Mouse (Mus musculus): Measurements from ENCODE around the gene Olfr419. TPM values are rescaled to one million over a fixed set of nuclear protein-coding genes. Genes with fewer than 3 reads are reported as not detected.

The Olfr419 gene
- polyA plus RNA-seq (2015; fragmentation: Nextera tagmentation; extraction: Ambion mirVana): 0.46 and 0.53 TPM in 2 replicates

DNA sequence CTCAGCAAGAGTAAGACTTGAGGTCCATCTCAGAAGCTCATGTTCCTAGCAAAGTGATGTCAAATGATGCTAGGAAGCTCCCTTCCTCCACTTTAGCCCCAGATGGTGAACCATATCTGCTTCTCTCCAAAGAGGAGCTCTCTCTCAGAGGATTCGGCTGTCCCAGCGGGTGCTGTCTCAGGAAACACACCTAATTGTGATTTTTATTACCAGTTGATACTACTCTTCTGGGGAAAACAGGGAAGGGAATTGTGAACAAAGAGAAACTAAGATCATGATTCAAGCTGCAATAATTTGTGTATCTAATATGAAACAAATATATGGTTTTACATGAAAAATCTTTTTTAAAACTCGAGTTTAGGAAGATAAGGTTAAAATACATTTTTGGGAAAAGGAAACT is at the start of gene Olfr419:
TSS of gene Olfr419 (minus strand) at position 101 of the 400 bp plus-strand sequence.
- no peaks in the 10 kb centered on the region for H3K9me3 ChIP-seq (replicated peaks)
- no peak within 1 kb of the TSS for H3K9ac ChIP-seq
- H3K4me3 ChIP-seq (replicated peaks): no peak within 1 kb of the TSS
- H3K4me1 ChIP-seq: no peaks in the 10 kb centered on the region
- no peak for ATAC-seq (ENCODE audit: insufficient number of reproducible peaks, low FRiP score, low TSS enrichment, low read depth)
- no peak within 1 kb of the TSS for H3K4me2 ChIP-seq (replicated peaks)
- no peaks in the 10 kb centered on the region for H3K27me3 ChIP-seq
- 66% methylated on average over 3 of the region's 3 CpGs for WGBS
- H3K27ac ChIP-seq (replicated peaks): no peak within 1 kb of the TSS
- no peaks in the 10 kb centered on the region for H3K36me3 ChIP-seq

DNA sequence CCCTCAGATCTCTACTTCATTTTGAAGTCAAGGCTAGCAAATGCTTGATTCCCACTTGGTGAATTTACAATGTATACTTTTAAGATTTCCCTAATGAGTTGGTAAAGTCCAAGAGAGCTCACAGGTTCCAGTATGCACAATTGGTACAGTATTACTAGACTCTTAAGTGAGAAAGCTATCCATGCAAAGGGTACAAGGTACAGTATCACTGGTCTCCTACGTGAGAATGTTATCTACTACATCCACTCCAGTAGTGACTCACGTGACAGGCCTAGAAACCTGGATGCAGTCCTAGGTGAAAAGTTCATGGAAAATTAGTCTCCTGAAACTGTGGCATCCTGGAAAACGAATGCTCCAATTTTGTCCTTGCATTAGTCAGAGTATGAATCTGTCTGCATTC is 18.8 kb upstream of the Olfr419 start:
- Histone ChIP-seq H3K27ac (replicated peaks) (no peak overlapping the region), H3K36me3 (no peaks in the 10 kb centered on the region), H3K9ac (no peak overlapping the region), H3K27me3 (no peaks in the 10 kb centered on the region), H3K9me3 (replicated peaks) (no peaks in the 10 kb centered on the region), H3K4me3 (replicated peaks) (no peak overlapping the region), H3K4me2 (replicated peaks) (no peak overlapping the region), H3K4me1 (no peaks in the 10 kb centered on the region)
- WGBS: 79% methylated on average over 3 of the region's 3 CpGs
- no peak for ATAC-seq (ENCODE audit: insufficient number of reproducible peaks, low FRiP score, low TSS enrichment, low read depth)

DNA sequence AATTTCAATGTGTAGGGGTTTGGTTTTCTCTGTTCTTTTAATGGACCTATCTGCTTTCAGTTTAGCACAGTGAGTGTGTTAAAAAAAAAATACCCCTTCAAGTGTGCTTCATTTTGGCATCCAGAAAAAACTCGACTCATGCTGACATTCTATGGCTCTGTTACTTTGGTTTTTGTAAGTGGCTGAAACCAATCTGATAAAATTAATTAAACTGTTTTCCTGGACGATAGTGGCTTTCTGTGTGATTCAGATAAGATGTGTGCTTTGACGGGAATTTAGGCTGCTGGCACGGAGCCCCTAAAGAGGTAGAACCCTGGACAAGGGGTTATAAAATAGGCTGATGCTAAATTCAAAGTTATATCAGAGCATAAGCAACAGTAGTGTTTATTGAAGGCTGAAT is 17.3 kb upstream of the Olfr419 start:
- no peak overlapping the region for H3K27ac ChIP-seq (replicated peaks)
- no peak overlapping the region for H3K9ac ChIP-seq
- no peaks in the 10 kb centered on the region for H3K36me3 ChIP-seq
- H3K4me1 ChIP-seq: no peaks in the 10 kb centered on the region
- no peaks in the 10 kb centered on the region for H3K27me3 ChIP-seq
- H3K4me2 ChIP-seq (replicated peaks): no peak overlapping the region
- ATAC-seq (ENCODE audit: insufficient number of reproducible peaks, low FRiP score, low TSS enrichment, low read depth): no peak
- no peak overlapping the region for H3K4me3 ChIP-seq (replicated peaks)
- 72% methylated on average over 4 of the region's 4 CpGs for WGBS
- no peaks in the 10 kb centered on the region for H3K9me3 ChIP-seq (replicated peaks)

DNA sequence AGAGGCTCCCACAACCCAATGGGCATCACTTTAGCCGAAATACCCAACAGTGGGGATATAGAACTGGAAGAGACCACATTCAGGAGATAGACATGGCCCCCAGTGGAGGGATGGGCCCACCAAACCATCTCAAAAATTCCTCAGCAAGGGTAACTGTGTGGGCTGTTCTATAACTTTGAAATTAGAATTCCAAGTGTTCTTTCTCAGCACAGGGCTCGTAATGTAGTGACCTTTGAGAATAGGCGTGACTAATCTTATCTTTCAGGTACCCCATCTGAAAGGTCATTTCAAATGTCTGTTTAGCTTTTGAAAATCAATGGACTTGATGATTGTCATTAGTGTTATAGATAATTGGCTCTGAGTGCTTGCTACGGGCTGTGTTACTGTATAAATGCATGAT is 16.0 kb upstream of the Olfr419 start:
- no peaks in the 10 kb centered on the region for H3K9me3 ChIP-seq (replicated peaks)
- no peaks in the 10 kb centered on the region for H3K36me3 ChIP-seq
- H3K27me3 ChIP-seq: no peaks in the 10 kb centered on the region
- ATAC-seq (ENCODE audit: insufficient number of reproducible peaks, low FRiP score, low TSS enrichment, low read depth): no peak
- H3K9ac ChIP-seq: no peak overlapping the region
- 80% methylated on average over 4 of the region's 4 CpGs for WGBS
- no peak overlapping the region for H3K4me3 ChIP-seq (replicated peaks)
- no peaks in the 10 kb centered on the region for H3K4me1 ChIP-seq
- no peak overlapping the region for H3K27ac ChIP-seq (replicated peaks)
- H3K4me2 ChIP-seq (replicated peaks): no peak overlapping the region

DNA sequence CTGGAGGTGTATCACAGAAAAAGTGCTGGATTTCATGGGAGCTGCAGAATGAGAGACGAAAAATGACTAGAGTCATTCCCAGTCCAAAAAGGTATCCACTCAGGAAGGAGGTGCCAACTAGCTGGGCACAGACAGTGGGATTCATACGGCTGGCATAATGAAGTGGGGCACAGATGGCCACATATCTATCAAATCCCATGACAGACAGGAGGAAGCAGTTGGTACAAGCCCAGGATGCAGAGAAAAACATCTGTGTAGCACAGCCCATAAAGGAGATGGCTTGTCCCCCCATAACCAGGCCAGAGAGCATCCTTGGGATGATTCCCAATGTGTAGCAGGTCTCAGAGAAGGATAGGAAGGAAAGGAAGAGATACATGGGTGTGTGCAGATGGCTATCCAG is 1.5 kb downstream of the Olfr419 start:
- no peaks in the 10 kb centered on the region for H3K4me1 ChIP-seq
- H3K4me3 ChIP-seq (replicated peaks): no peak overlapping the region
- no peaks in the 10 kb centered on the region for H3K9me3 ChIP-seq (replicated peaks)
- whole genome bisulfite sequencing: 85% methylated on average over 2 of the region's 2 CpGs
- ATAC-seq (ENCODE audit: insufficient number of reproducible peaks, low FRiP score, low TSS enrichment, low read depth): no peak
- no peak overlapping the region for H3K27ac ChIP-seq (replicated peaks)
- H3K27me3 ChIP-seq: no peaks in the 10 kb centered on the region
- no peak overlapping the region for H3K4me2 ChIP-seq (replicated peaks)
- no peak overlapping the region for H3K9ac ChIP-seq
- H3K36me3 ChIP-seq: no peaks in the 10 kb centered on the region

DNA sequence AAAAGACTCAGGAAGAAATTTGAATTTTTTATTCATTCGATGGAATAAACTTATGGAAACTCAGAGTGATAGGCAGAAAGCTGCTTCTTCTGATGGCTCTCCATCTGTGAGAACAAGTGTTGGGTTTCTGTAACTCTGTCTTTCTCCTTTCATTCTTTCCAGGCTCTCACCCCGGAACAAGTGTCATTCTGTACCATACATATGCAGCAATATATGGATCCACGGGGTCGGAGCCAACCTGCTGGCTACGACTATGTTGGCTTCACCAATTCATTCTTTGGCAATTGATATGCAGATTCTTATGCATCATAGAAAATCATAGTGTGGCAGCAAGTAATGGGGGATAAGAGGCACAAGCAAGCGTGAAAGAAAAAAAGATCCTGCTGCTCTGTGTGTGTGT is 4.7 kb downstream of the Olfr419 start:
- Histone ChIP-seq H3K36me3 (no peaks in the 10 kb centered on the region), H3K4me1 (no peaks in the 10 kb centered on the region), H3K9ac (no peak overlapping the region), H3K9me3 (replicated peaks) (no peaks in the 10 kb centered on the region), H3K4me2 (replicated peaks) (no peak overlapping the region), H3K4me3 (replicated peaks) (no peak overlapping the region), H3K27me3 (no peaks in the 10 kb centered on the region), H3K27ac (replicated peaks) (no peak overlapping the region)
- 85% methylated on average over 6 of the region's 6 CpGs for WGBS
- no peak for ATAC-seq (ENCODE audit: insufficient number of reproducible peaks, low FRiP score, low TSS enrichment, low read depth)

DNA sequence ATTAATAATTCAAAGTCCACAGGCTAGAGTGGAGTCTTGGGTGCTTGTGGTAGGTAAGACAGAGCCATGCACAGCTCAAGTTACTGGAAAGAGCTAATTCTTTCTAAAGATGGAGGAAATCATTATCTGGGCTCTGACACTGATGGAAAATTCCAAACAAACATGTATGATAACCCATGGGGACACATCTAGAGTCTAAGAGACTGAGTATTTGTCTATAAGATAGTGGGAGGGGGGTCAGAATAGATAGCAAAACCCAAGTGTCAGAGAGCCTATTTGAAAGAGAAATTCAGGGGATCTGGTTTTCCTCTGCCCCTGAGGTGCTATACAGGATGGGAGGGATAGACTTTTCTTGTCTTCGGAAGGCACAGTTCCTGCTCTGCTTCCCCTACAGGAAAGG is 5.8 kb downstream of the Olfr419 start:
- no peak overlapping the region for H3K27ac ChIP-seq (replicated peaks)
- no peaks in the 10 kb centered on the region for H3K4me1 ChIP-seq
- no peak for ATAC-seq (ENCODE audit: insufficient number of reproducible peaks, low FRiP score, low TSS enrichment, low read depth)
- no peaks in the 10 kb centered on the region for H3K36me3 ChIP-seq
- WGBS: 87% methylated on average over 1 of the region's 1 CpGs
- H3K4me2 ChIP-seq (replicated peaks): no peak overlapping the region
- H3K4me3 ChIP-seq (replicated peaks): no peak overlapping the region
- no peaks in the 10 kb centered on the region for H3K27me3 ChIP-seq
- no peaks in the 10 kb centered on the region for H3K9me3 ChIP-seq (replicated peaks)
- H3K9ac ChIP-seq: no peak overlapping the region

DNA sequence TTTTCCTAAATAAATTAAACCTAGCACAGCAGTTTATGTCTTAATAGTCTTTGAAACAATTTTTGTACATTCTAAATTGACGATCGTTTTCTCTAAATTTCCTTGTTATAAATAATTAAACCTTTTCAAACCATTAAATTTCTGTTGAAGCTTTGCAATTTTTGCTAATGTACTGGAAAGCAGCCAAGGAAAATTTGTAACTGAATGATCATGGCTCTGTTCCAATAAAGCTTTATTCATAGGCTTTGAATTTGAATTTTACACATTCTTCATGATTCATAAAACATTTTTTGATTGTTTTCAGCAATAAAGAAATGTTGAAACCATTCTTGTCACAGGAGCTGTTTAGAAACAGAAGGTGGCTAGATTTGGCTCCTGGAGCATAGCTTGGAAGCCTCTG is 7.2 kb downstream of the Olfr419 start:
- H3K27me3 ChIP-seq: no peaks in the 10 kb centered on the region
- 79% methylated on average over 2 of the region's 2 CpGs for WGBS
- H3K27ac ChIP-seq (replicated peaks): no peak overlapping the region
- no peak overlapping the region for H3K4me3 ChIP-seq (replicated peaks)
- ATAC-seq (ENCODE audit: insufficient number of reproducible peaks, low FRiP score, low TSS enrichment, low read depth): no peak
- H3K36me3 ChIP-seq: no peaks in the 10 kb centered on the region
- H3K9ac ChIP-seq: no peak overlapping the region
- H3K4me2 ChIP-seq (replicated peaks): no peak overlapping the region
- H3K9me3 ChIP-seq (replicated peaks): no peaks in the 10 kb centered on the region
- H3K4me1 ChIP-seq: no peaks in the 10 kb centered on the region

DNA sequence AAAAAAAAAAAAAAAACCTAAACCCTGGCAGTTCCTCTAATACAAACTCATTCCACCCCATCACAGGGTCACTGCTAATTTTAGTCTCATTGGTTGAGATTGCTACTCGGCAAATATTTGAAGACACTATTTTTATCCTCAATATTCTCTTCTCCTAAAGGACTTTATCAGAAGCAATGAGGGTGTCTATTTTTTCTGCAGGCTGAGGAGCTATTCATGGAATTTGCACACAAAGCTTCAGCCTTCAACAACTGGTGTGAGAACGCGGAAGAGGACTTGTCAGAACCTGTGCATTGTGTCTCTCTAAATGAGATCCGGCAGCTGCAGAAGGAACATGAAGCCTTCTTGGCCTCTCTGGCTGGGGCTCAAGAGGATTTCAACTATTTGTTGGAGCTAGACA is 11.9 kb downstream of the Olfr419 start:
- no peak overlapping the region for H3K9ac ChIP-seq
- whole genome bisulfite sequencing: 75% methylated on average over 4 of the region's 4 CpGs
- no peaks in the 10 kb centered on the region for H3K4me1 ChIP-seq
- no peaks in the 10 kb centered on the region for H3K27me3 ChIP-seq
- H3K4me2 ChIP-seq (replicated peaks): no peak overlapping the region
- ATAC-seq (ENCODE audit: insufficient number of reproducible peaks, low FRiP score, low TSS enrichment, low read depth): no peak
- no peak overlapping the region for H3K4me3 ChIP-seq (replicated peaks)
- no peaks in the 10 kb centered on the region for H3K9me3 ChIP-seq (replicated peaks)
- H3K27ac ChIP-seq (replicated peaks): no peak overlapping the region
- H3K36me3 ChIP-seq: no peaks in the 10 kb centered on the region

DNA sequence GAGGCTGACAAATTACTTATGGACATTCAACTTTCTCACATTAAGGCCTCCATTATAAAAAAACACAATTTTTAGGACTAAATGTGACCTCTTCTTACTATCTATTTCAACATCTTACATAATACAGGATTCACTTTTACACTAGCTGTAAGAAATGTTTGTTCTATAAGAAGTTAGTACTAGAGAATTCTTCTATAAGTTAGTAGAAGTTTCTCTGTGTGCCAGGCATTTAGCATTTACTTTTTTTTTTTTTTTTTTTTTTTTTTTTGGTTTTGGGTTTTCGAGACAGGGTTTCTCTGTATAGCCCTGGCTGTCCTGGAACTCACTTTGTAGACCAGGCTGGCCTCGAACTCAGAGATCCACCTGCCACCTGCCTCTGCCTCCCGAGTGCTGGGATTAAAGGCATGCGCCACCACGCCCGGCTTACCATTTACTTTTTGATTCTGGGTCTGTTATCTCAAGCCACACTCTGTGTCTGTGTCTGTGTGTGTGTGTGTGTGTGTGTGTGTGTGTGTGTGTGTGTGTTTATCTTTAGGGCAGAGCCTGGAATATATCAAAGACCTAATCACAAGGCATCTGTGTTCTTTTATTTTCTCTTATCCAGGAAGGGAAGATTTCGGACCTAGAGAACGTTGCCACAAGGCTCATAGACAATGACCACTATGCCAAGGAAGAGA is 35.2 kb downstream of the Olfr419 start:
- H3K9me3 ChIP-seq (replicated peaks): no peaks in the 10 kb centered on the region
- H3K4me1 ChIP-seq: no peaks in the 10 kb centered on the region
- no peak overlapping the region for H3K27ac ChIP-seq (replicated peaks)
- no peaks in the 10 kb centered on the region for H3K36me3 ChIP-seq
- H3K4me2 ChIP-seq (replicated peaks): no peak overlapping the region
- no peak overlapping the region for H3K9ac ChIP-seq
- H3K27me3 ChIP-seq: no peaks in the 10 kb centered on the region
- WGBS: 87% methylated on average over 8 of the region's 8 CpGs
- ATAC-seq (ENCODE audit: insufficient number of reproducible peaks, low FRiP score, low TSS enrichment, low read depth): no peak
- no peak overlapping the region for H3K4me3 ChIP-seq (replicated peaks)

DNA sequence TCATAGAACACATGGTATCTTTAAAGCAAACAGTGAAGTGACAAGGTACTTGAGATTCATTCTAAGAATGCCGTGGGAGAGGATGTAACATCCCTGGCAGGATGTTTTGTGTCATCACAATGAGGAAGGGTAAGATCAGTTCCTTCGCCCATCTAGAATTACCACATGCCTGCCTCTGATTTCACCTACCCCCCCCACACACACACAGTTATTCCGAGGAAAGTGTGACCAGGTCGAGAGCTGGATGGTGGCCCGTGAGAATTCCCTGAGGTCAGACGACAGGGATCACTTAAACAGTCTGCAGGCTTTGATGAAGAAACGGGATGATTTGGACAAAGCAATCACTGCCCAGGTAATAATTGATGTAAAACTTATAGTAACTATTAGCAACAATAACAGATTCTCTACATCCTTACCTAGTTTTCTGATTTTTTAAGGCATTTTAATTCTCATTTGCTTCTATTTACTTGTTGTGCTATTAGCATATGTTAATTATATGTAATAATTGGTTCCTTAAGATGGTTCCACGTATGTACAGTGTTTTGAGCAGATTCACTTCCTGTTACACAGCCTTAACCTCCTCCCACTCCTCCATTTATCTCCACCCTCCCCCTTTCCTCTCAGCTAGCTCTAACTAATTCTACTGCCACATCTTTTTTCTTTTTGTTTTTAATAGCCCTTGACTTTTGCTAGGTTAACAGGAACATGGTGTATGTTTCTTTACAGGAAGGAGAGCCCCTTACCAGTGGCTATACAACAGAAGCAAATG is 36.4 kb downstream of the Olfr419 start:
- WGBS: 50% methylated on average over 8 of the region's 8 CpGs
- Histone ChIP-seq H3K9me3 (replicated peaks) (no peaks in the 10 kb centered on the region), H3K36me3 (no peaks in the 10 kb centered on the region)

DNA sequence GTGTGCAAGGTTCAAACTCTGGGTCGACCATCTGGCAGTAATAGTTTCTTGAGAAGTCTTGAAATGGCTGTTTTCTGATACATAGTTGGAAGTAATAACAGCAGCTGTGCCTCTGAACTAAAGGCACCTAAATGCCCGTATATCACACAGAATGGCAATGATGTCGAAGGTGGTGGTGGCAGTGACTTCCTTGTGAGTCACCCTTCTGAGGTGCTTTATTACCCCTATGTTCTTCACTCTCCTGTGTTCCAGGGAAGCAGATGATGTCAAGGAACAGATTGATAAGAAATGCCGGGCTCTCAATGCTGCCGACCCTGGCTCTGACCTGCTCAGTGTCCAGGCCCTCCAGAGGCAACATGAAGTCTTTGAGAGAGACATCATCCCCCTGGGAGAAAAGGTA is 39.6 kb downstream of the Olfr419 start:
- Histone ChIP-seq H3K4me3 (replicated peaks) (no peak overlapping the region), H3K27ac (replicated peaks) (no peak overlapping the region), H3K9me3 (replicated peaks) (no peaks in the 10 kb centered on the region), H3K4me2 (replicated peaks) (no peak overlapping the region), H3K4me1 (no peaks in the 10 kb centered on the region), H3K9ac (no peak overlapping the region), H3K36me3 (no peaks in the 10 kb centered on the region), H3K27me3 (no peaks in the 10 kb centered on the region)
- ATAC-seq (ENCODE audit: insufficient number of reproducible peaks, low FRiP score, low TSS enrichment, low read depth): no peak
- WGBS: 83% methylated on average over 5 of the region's 5 CpGs

More for the DNA sequence above, 36.4 kb downstream of the Olfr419 start:
- Histone ChIP-seq H3K4me1 (no peaks in the 10 kb centered on the region), H3K4me3 (replicated peaks) (no peak overlapping the region), H3K27ac (replicated peaks) (no peak overlapping the region), H3K27me3 (no peaks in the 10 kb centered on the region), H3K4me2 (replicated peaks) (no peak overlapping the region), H3K9ac (no peak overlapping the region)
- no peak for ATAC-seq (ENCODE audit: insufficient number of reproducible peaks, low FRiP score, low TSS enrichment, low read depth)
